Mouse (Mus musculus): Measurements from ENCODE around the gene Iqcn. TPM values are rescaled to one million over a fixed set of nuclear protein-coding genes. Genes with fewer than 3 reads are reported as not detected.

Iqcn gene
- total and polyA plus RNA-seq, 2 experiments from 2014 or later: 0.05 TPM

DNA sequence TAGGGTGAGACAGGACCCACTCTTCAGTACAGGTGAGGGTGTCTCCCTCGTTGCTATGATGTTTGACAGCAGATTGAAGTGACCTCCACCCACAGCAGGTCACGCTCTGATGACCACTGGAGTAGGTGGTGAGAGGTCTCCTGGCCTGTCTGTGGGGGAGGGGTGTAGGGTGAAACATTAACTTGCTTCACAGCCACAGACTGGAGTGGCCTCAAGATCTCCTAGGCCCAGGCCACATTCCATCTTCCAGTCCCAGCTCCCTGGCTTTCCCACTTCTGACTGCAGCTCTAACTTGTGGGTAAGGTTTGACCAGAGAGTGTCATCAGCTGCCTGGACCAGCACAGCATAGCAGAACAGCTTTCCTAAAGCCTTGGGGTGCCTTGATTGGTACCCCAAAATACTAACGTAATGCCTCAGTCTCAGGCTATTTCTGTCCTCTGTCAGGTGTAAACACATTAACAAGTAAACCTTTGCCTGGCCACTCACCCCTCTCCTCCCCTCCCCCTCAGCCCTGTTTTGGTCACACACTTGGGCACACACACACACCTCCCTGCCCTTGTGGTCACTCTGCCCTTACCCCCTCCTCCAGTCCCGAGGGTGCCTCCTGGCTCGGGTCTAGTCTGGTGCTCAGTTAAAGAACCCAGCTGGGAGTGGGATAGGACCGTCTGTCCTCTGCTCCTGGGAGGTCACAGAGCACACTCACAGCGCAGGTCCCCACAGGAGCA, 20.4 kb downstream of the Iqcn start, which contains the start of gene Pde4c:
Gene Pde4c, plus strand, starts transcription at position 235 of the 725 bp plus-strand sequence.
- Histone ChIP-seq H3K27ac (no peak within 1 kb of the TSS), H3K4me1 (ENCODE audit: insufficient read depth, low read length) (no peaks in the 10 kb centered on the region), H3K27me3 (ENCODE audit: insufficient read depth, low read length) (no peaks in the 10 kb centered on the region; the same call in 1 of the 2 replicates), H3K4me2 (ENCODE audit: low read depth, low read length) (no peak within 1 kb of the TSS), H3K36me3 (ENCODE audit: insufficient read depth, low read length) (no peaks in the 10 kb centered on the region), H3K9ac (replicated peaks; ENCODE audit: low read length) (no peak within 1 kb of the TSS), H3K4me3 (ENCODE audit: low read length) (no peak within 1 kb of the TSS), H3K9me3 (ENCODE audit: low read length) (no peaks in the 10 kb centered on the region)
- DNase-seq (ENCODE audit: low spot score): no peak
- TF ChIP-seq CTCF (IDR thresholded peaks at IDR 0.05; ENCODE audit: low read depth): no peak
- WGBS: 61% methylated on average over 7 of the region's 7 CpGs
- ATAC-seq: no peak

DNA sequence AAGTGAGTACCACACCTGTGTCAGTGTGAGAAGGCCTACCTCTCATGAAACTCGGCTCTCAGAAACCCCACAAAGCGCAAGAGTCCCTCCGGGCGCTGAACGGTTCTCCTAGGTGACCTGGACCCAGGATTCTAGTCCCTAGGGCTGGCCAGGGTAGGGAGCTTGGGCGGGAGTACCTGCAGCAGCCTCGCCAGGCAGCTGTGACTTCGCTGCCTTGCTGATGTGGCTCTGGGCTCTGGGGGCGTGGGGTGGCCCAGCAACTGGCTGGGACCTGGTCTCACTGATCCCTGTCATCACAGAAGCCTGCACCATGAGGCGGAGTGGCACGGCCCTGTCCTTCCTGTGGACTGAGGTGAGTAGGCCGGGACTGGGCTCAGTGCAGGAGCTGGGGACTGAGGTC, 21.0 kb downstream of the Iqcn start:
- Histone ChIP-seq H3K4me2 (ENCODE audit: low read depth, low read length) (no peak overlapping the region), H3K9me3 (ENCODE audit: low read length) (no peaks in the 10 kb centered on the region), H3K27me3 (ENCODE audit: insufficient read depth, low read length) (no peaks in the 10 kb centered on the region; the same call in 1 of the 2 replicates), H3K36me3 (ENCODE audit: insufficient read depth, low read length) (no peaks in the 10 kb centered on the region), H3K9ac (replicated peaks; ENCODE audit: low read length) (no peak overlapping the region), H3K27ac (no peak overlapping the region), H3K4me3 (ENCODE audit: low read length) (no peak overlapping the region), H3K4me1 (ENCODE audit: insufficient read depth, low read length) (no peaks in the 10 kb centered on the region)
- DNase-seq (ENCODE audit: low spot score): no peak
- TF ChIP-seq CTCF (IDR thresholded peaks at IDR 0.05; ENCODE audit: low read depth): no peak
- 77% methylated on average over 12 of the region's 12 CpGs for WGBS
- ATAC-seq: no peak

- TF ChIP-seq CTCF (IDR thresholded peaks at IDR 0.05; ENCODE audit: low read depth): no peak
- Histone ChIP-seq H3K36me3 (ENCODE audit: insufficient read depth, low read length) (no peaks in the 10 kb centered on the region), H3K4me2 (ENCODE audit: low read depth, low read length) (no peak overlapping the region), H3K9ac (replicated peaks; ENCODE audit: low read length) (no peak overlapping the region), H3K9me3 (ENCODE audit: low read length) (no peaks in the 10 kb centered on the region), H3K27me3 (ENCODE audit: insufficient read depth, low read length) (peaks cover 8% of the 10 kb centered on the region), H3K27ac (no peak overlapping the region), H3K4me1 (ENCODE audit: insufficient read depth, low read length) (no peaks in the 10 kb centered on the region), H3K4me3 (ENCODE audit: low read length) (no peak overlapping the region)
- WGBS: 30% methylated on average over 14 of the region's 14 CpGs
- ATAC-seq: no peak
- no peak for DNase-seq (ENCODE audit: low spot score)
These were observed 22.7 kb downstream of the Iqcn start for GRCm38 (mm10) chr8:70725792-70726447.

DNA sequence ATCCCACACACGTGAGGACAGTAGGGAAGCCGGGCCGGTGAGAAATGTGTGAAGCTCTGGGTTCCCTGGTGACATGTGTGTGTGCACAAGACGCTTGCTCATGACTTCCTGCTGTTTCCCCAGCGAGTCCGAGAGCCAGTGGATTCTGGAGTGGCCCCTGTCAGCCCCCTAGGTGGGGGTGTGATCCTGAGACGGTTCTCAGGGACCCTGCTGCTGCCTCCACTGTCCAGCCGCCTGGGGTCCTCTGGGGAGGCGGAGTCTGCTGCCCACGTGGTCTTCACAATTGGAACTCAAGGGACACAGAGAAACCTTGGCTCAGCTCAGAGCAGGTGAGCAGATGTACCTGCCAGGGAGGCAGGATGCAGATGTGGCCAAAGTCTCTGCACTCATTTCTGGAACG, 23.5 kb downstream of the Iqcn start:
- no peak for DNase-seq (ENCODE audit: low spot score)

DNA sequence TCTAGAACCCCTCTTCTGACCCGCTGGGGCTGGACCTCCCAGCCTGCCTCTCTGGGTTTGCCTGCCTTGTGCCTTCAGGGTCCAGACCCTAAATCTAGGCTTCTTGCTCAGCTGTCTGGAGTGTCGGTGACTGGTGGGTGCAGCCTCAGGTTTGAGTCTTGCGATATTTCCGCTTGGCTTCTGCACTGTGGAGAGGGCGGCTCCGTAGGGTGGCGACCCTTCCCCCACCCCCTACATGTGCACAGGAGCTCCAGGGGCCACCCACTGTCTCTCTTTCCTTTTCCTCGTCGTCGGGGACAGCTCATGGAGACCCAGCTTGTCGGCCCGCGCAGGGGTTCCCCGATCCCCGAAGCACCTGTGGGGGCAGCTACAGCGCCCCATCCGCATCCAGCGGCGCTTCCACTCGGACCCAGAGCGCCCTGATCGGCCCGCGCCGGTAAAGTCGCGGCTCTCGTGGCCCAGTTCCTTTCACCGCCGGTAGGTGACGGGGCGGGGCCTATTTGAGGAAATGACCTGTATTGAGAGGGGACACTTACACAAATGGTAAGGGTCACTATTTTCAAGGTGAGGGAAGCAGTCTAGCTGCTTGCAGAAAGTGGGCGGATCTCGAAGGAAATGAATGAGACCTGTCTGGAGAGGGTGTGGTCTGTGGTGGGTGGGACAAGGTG, 26.7 kb downstream of the Iqcn start:
- DNase-seq (ENCODE audit: low spot score): no peak

More for the DNA sequence above, 23.5 kb downstream of the Iqcn start:
- TF ChIP-seq CTCF (IDR thresholded peaks at IDR 0.05; ENCODE audit: low read depth): no peak
- Histone ChIP-seq H3K4me3 (ENCODE audit: low read length) (no peak overlapping the region), H3K27ac (no peak overlapping the region), H3K4me1 (ENCODE audit: insufficient read depth, low read length) (no peaks in the 10 kb centered on the region), H3K9me3 (ENCODE audit: low read length) (no peaks in the 10 kb centered on the region), H3K9ac (replicated peaks; ENCODE audit: low read length) (no peak overlapping the region), H3K4me2 (ENCODE audit: low read depth, low read length) (no peak overlapping the region), H3K36me3 (ENCODE audit: insufficient read depth, low read length) (no peaks in the 10 kb centered on the region), H3K27me3 (ENCODE audit: insufficient read depth, low read length) (peaks cover 12% of the 10 kb centered on the region)
- 38% methylated on average over 11 of the region's 11 CpGs for WGBS
- ATAC-seq: no peak

GRCm38 (mm10) chr8:70730956-70731355, 27.7 kb downstream of the Iqcn start:
- Histone ChIP-seq H3K9me3 (ENCODE audit: low read length) (no peaks in the 10 kb centered on the region), H3K27me3 (ENCODE audit: insufficient read depth, low read length) (peaks cover 12% of the 10 kb centered on the region), H3K4me3 (ENCODE audit: low read length) (no peak overlapping the region), H3K4me1 (ENCODE audit: insufficient read depth, low read length) (no peaks in the 10 kb centered on the region), H3K27ac (no peak overlapping the region), H3K9ac (replicated peaks; ENCODE audit: low read length) (no peak overlapping the region), H3K36me3 (ENCODE audit: insufficient read depth, low read length) (no peaks in the 10 kb centered on the region), H3K4me2 (ENCODE audit: low read depth, low read length) (no peak overlapping the region)
- 80% methylated on average over 4 of the region's 4 CpGs for WGBS
- no peak for TF ChIP-seq CTCF (IDR thresholded peaks at IDR 0.05; ENCODE audit: low read depth)
- ATAC-seq (no peak), DNase-seq (ENCODE audit: low spot score) (no peak)

More for the DNA sequence above, 26.7 kb downstream of the Iqcn start:
- H3K36me3 ChIP-seq (ENCODE audit: insufficient read depth, low read length): no peaks in the 10 kb centered on the region
- peak overlapping the region; percentile 12; the same call in 1 of the 2 replicates for H3K4me3 ChIP-seq (ENCODE audit: low read length)
- peaks cover 12% of the 10 kb centered on the region for H3K27me3 ChIP-seq (ENCODE audit: insufficient read depth, low read length)
- WGBS: 4% methylated on average over 34 of the region's 34 CpGs
- H3K9ac ChIP-seq (replicated peaks; ENCODE audit: low read length): no peak overlapping the region
- H3K4me2 ChIP-seq (ENCODE audit: low read depth, low read length): peak overlapping the region; percentile 35
- peak; percentile 47 for TF ChIP-seq CTCF (IDR thresholded peaks at IDR 0.05; ENCODE audit: low read depth)
- no peaks in the 10 kb centered on the region for H3K4me1 ChIP-seq (ENCODE audit: insufficient read depth, low read length)
- H3K9me3 ChIP-seq (ENCODE audit: low read length): no peaks in the 10 kb centered on the region
- ATAC-seq: peak; percentile 54; the same call in 1 of the 2 replicates
- no peak overlapping the region for H3K27ac ChIP-seq
